ENCODE assay signal across 7 mouse cellular contexts in the genomic region with DNA sequence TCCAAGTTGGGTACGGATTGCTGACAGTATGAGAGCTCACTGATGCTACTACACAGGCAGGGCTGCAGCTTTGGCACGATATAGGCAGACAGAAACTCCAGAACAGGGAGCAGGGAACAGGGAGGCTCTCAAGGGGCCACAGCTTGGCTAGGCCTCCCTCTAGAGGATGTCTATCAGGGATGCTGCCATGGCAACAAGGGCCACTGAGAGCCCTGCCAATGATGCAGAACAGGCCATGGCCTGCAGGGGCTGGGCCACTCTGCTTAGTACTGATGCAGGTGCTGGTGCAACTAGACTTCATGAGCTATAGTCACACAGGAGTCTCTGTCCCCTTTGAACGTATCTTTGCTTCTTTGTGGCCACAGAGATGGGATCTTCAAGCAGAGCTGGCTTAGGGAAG.
DNase-seq lines count a peak whose midpoint lies in the region; ATAC-seq and TF ChIP-seq lines count a peak whose summit lies in the region.

No protein-coding gene starts in this region.

- no peak for TF ChIP-seq EP300 in heart, postnatal 0 days (IDR thresholded peaks at IDR 0.05; ENCODE audit: low read depth)

- DNase-seq in left cerebral cortex, adult 2 months (ENCODE audit: extremely low spot score in 1 of 2, low spot score in 2 of 2): no peak
- DNase-seq in left cerebral cortex, adult 9 months (ENCODE audit: low spot score in 2 of 2): no peak
- DNase-seq in cerebellum, postnatal 25 days: peak; percentile 33 to 56
- peak; percentile 18 for DNase-seq in heart, postnatal 0 days (ENCODE audit: low spot score)
- no peak for DNase-seq in right cerebral cortex, postnatal 36 days (ENCODE audit: low spot score in 2 of 2)
- DNase-seq in right cerebral cortex, postnatal 4 days: no peak

- H3K4me1 ChIP-seq in heart, postnatal 0 days (ENCODE audit: control insufficient read depth, insufficient read depth): no peaks in the 10 kb centered on the region; the same call in 1 of the 2 replicates

- H3K27me3 ChIP-seq in heart, postnatal 0 days (ENCODE audit: control insufficient read depth, insufficient read depth, low read length): no peaks in the 10 kb centered on the region
- H3K27me3 ChIP-seq in myocyte (ENCODE audit: control insufficient read depth, insufficient read depth, insufficient read length): no peaks in the 10 kb centered on the region

- 54% methylated on average over 3 of the region's 3 CpGs for WGBS in heart, postnatal 0 days

- no peak overlapping the region for H3K4me2 ChIP-seq in heart, postnatal 0 days (ENCODE audit: low read depth, low read length)
- no peak overlapping the region for H3K4me2 ChIP-seq in myocyte (ENCODE audit: low read depth)

- TF ChIP-seq CTCF in left cerebral cortex, adult 2 months (IDR thresholded peaks at IDR 0.05): peak; percentile 30
- peak; percentile 21; the same call in 1 of the 2 replicates for TF ChIP-seq CTCF in heart, postnatal 0 days (IDR thresholded peaks at IDR 0.05; ENCODE audit: low read depth)

- H3K4me3 ChIP-seq in left cerebral cortex, adult 2 months: no peak overlapping the region
- no peak overlapping the region for H3K4me3 ChIP-seq in heart, postnatal 0 days (ENCODE audit: low read depth, low read length)
- no peak overlapping the region for H3K4me3 ChIP-seq in myocyte

- H3K79me2 ChIP-seq in myocyte (ENCODE audit: control insufficient read depth, insufficient read depth): no peaks in the 10 kb centered on the region

- no peak overlapping the region for H3K27ac ChIP-seq in left cerebral cortex, adult 2 months
- no peak overlapping the region for H3K27ac ChIP-seq in heart, postnatal 0 days (ENCODE audit: low read depth)

- ATAC-seq in heart, postnatal 0 days (ENCODE audit: insufficient read depth, low read depth): peak; percentile 66

- no peak overlapping the region for H3K9ac ChIP-seq in heart, postnatal 0 days (replicated peaks; ENCODE audit: low read depth, low read length)

- H3ac ChIP-seq in myocyte (ENCODE audit: control insufficient read depth, insufficient read length): no peak overlapping the region

- TF ChIP-seq POLR2A in myocyte (IDR thresholded peaks at IDR 0.05; ENCODE audit: insufficient read length, low read depth): no peak

- intact Hi-C loops in left cerebral cortex, adult 2 months (cut with DNase I): no loop called here

- H3K36me3 ChIP-seq in heart, postnatal 0 days (replicated peaks; ENCODE audit: control insufficient read depth, insufficient read depth, low read length): peaks cover 62% of the 10 kb centered on the region
- peaks cover 54% of the 10 kb centered on the region for H3K36me3 ChIP-seq in myocyte (ENCODE audit: control insufficient read depth, insufficient read depth)

- no peaks in the 10 kb centered on the region for H3K9me3 ChIP-seq in heart, postnatal 0 days (replicated peaks; ENCODE audit: control insufficient read depth, low read length)

TF ChIP-seq in myocyte, 11 proteins besides CTCF, POLR2A, EP300 and RAD21:
- TF ChIP-seq REST (IDR thresholded peaks at IDR 0.05; ENCODE audit: insufficient read depth, insufficient read length) (no peak), POLR2AphosphoS2 (IDR thresholded peaks at IDR 0.05; ENCODE audit: insufficient read length, low read depth) (peak; percentile 44)

Comparison
In these comparisons a context has a peak if more than half of its experiments do, and no peak if none do; other contexts are left out.
1. DNase-seq: peak in cerebellum, postnatal 25 days (2 of 2) and heart, postnatal 0 days (single experiment); none in left cerebral cortex, adult 2 months (0 of 2), left cerebral cortex, adult 9 months (0 of 2), right cerebral cortex, postnatal 36 days (0 of 2) and right cerebral cortex, postnatal 4 days (single experiment).